Mouse (Mus musculus) cerebellum, adult 11 months (tissue): ENCODE results near the gene Rab31.
"Not testable (repeated sequence)": the region's sequence is repeated elsewhere in the genome, so short reads cannot be mapped to it uniquely, and the experiment has no call there.

Source experiments
- DNase-seq: peaks from one replicate; pipeline ENCODE4 v3.0.0; 2022

Rab31 gene

GRCm38 (mm10) chr17:65656731-65657130 lies 115.8 kb downstream of the Rab31 start:
- no peak for DNase-seq

- no peak for DNase-seq
These were observed 116.5 kb downstream of the Rab31 start for GRCm38 (mm10) chr17:65656076-65656475.

- no peak for DNase-seq
These were observed 116.9 kb downstream of the Rab31 start for GRCm38 (mm10) chr17:65655608-65656007.

- DNase-seq, result no peak
These were observed 122.0 kb downstream of the Rab31 start for GRCm38 (mm10) chr17:65650598-65650997.

- no peak for DNase-seq
These were observed 123.4 kb downstream of the Rab31 start for GRCm38 (mm10) chr17:65649175-65649493.

- DNase-seq, result no peak
These were observed 124.0 kb downstream of the Rab31 start for GRCm38 (mm10) chr17:65648371-65649174.

GRCm38 (mm10) chr17:65647961-65648360 lies 124.6 kb downstream of the Rab31 start:
- DNase-seq, result no peak

GRCm38 (mm10) chr17:65647226-65647625 lies 125.3 kb downstream of the Rab31 start:
- DNase-seq, result no peak

GRCm38 (mm10) chr17:65643579-65643978 lies 129.0 kb downstream of the Rab31 start:
- no peak for DNase-seq

GRCm38 (mm10) chr17:65643051-65643521 lies 129.5 kb downstream of the Rab31 start:
- peak; percentile 14 for DNase-seq

GRCm38 (mm10) chr17:65642578-65642991 lies 130.0 kb downstream of the Rab31 start:
- no peak for DNase-seq

GRCm38 (mm10) chr17:65641734-65642218 lies 130.8 kb downstream of the Rab31 start, which contains the start of gene Txndc2:
TSS of gene Txndc2 (minus strand) at chr17:65642168.
- no peak for DNase-seq

GRCm38 (mm10) chr17:65639144-65639543 lies 133.4 kb downstream of the Rab31 start:
- no peak for DNase-seq

GRCm38 (mm10) chr17:65635715-65636360 lies 136.7 kb downstream of the Rab31 start:
- no peak for DNase-seq

- no peak for DNase-seq
These were observed 142.6 kb downstream of the Rab31 start for GRCm38 (mm10) chr17:65629943-65630342.

GRCm38 (mm10) chr17:65628823-65629532 lies 143.6 kb downstream of the Rab31 start:
- DNase-seq, result not testable (repeated sequence)

- DNase-seq, result no peak
These were observed 146.3 kb downstream of the Rab31 start for GRCm38 (mm10) chr17:65626301-65626700.

GRCm38 (mm10) chr17:65625563-65625962 lies 147.0 kb downstream of the Rab31 start:
- DNase-seq, result no peak

GRCm38 (mm10) chr17:65623130-65623529 lies 149.4 kb downstream of the Rab31 start:
- DNase-seq, result no peak

GRCm38 (mm10) chr17:65618431-65618830 lies 154.1 kb downstream of the Rab31 start:
- DNase-seq, result no peak

- no peak for DNase-seq
These were observed 156.9 kb downstream of the Rab31 start for GRCm38 (mm10) chr17:65615678-65616077.

- DNase-seq, result no peak
These were observed 158.1 kb downstream of the Rab31 start for GRCm38 (mm10) chr17:65614431-65614830.
